Mouse (Mus musculus) monocyte, adult 2 months (primary cell): ENCODE results near the gene Nt5c.
"Not testable (repeated sequence)": the region's sequence is repeated elsewhere in the genome, so short reads cannot be mapped to it uniquely, and the experiment has no call there.

Experiments
- DNase-seq, 2 experiments: peaks; one replicate each; pipeline ENCODE4 v3.0.0; 2022; ENCODE audit warnings: low spot score in 2 of 2, low read depth in 1 of 2

Nt5c gene

GRCm38 (mm10) chr11:115511121-115511520 lies 19.5 kb upstream of the Nt5c start:
- DNase-seq = no peak

DNA sequence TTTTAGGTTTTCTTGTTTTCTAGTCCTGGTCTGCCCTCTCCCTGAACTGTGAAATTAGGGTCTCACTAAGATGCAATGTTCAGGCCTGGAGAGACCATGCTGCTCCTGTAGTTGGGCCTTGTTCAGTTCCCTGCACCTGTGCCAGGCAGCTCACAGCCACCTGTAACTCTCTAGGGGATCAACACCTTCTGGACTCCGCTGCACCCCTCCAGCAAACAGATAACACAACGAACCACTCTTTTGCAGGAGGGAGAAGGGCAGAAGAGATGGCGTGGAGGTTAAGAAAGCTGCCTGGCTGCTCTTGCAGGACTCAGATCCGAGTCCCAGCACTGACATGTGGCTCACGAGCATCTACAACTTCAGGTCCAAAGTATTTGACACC lies 18.8 kb upstream of the Nt5c start:
- DNase-seq = no peak

DNA sequence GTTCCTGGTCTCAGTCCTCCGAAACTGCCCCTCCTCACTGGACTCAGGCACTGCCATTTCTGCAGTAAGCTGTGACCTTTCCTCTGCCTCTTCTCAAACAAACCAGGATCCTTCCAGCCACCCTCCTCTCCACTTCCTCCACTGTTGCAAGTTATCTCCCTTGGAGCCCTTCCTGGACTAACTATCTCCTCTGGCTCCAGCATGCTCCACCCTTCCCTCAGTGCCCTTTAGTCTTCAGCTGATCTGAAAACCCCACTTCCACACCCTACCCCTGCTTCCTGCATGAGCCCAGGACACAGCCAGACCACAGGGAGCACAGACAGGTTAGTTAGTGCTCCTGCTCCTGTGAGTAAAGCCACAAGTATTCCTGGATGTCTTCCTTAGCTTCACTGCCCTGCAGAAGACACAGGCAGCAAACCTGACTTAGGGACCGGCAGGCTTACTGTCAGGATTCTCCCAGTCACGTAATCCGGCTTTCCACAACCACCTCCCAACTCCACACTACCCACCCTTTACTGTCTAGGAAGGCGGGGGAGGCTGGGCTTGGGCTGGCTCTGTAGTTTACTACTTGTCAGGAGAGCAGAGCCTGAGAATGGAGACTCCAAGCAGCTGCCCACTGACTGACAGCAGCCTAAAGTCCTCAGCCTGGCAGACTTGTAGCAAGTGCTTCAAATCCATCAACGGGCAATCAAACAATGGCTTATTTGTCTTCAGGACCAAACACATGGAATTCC lies 18.3 kb upstream of the Nt5c start:
- no peak for DNase-seq

DNA sequence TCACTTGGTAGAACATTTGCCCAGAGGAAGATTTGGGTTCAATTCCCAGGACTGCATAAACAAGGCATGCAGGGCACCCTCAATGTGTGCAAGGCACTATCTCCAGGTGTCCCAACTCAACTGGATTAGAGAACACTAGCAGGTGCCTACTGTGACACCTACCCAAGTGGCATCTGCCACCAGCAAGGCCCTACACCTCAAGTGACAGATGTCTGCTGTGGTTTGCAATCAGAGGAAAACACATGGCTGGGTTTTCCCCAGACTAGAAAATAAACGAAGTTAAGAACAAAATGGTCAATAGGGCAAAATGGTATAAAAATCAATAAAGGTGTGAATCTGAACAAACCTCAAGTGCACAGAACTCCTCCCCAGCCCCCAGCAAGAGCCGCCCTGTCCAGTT lies 16.4 kb upstream of the Nt5c start:
- no peak for DNase-seq

DNA sequence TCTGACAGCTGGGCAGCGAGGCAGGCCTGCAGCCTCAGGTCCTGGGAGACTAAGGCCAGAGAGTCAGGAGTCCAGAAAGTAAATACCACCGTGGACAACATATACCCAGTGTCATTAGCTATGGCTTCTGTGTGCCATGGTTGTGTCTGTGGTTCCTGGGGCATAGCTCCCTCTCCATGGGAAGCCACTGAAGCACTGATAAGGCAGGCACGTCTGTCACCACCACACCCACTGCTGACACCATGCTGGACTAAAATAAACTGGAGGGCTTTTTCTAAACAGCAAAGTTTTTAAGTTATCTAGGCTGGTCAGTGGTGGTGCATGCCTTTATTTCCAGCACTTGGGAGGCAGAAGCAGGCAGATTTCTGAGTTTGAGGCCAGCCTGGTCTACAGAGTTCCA lies 14.9 kb upstream of the Nt5c start:
- DNase-seq = no peak

GRCm38 (mm10) chr11:115502636-115503035 lies 11.0 kb upstream of the Nt5c start:
- DNase-seq = no peak

GRCm38 (mm10) chr11:115496559-115496958 lies 4.9 kb upstream of the Nt5c start:
- not testable (repeated sequence) for DNase-seq

- DNase-seq = no peak
Measured at GRCm38 (mm10) chr11:115492387-115492786, 725 bp upstream of the Nt5c start.

DNA sequence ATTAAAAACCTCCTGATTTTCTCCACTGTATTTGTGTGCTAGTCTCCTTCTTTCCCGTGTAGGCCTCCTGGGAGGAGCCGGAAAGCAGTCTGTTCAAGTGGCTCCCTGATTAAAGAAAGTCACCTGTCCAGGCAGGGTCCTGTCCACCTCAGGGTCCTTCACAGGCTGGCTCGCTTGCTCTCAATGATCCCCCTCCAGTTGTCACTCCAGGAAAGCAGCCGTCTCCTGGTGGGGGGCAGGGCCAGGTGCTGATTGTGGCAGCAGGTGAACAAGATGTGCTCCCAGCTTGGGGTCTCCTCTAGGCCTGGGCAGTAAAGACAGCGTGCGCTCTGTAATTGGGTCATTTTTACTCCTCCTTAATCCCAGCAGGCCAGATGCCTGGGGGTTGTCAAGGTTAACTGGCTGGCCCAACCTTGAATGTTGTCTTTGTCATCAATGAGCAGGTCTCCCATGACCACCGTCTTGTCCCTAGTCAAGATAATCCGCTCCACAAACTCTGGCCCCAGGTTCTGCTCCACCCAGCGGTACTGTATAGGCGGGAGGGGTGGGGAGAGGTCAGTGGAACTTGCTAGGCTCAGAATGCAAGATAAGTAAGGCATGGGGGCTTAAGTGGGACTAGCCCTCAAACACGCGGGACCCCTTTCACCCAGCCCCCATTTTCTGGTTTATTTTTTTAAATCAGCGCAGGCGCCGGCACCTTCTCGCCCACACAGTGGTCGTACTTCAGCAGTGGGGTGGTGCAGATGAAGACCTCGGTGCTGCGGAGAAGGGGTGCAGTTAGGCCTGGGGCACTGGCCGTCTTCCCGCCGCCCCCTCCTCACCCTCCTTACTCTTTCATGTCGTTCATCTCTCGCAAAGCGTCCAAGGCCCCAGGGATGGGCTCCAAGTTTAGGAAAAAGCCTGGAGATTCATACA lies 964 bp downstream of the Nt5c start:
- DNase-seq = no peak

GRCm38 (mm10) chr11:115488551-115489104 lies 3.0 kb downstream of the Nt5c start:
- no peak for DNase-seq

GRCm38 (mm10) chr11:115485155-115485554 lies 6.5 kb downstream of the Nt5c start:
- DNase-seq = no peak

DNA sequence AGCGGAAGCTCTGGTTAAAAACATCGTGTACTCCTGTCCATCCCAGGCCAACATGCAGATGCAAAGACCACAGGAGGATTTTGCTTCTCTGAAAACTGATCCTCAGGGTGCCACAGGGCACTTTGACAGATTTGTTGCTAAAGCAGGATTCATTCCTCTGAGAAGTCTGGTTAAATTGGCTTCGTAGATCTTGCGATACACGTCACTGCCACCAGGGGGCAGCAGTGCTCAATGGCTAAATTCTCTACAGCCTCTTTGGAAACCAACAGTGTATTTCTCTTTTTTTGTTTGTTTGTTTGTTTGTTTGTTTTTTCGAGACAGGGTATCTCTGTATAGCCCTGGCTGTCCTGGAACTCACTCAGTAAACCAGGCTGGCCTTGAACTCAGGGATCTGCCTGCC lies 7.9 kb downstream of the Nt5c start:
- peak; percentile 48 to 71 for DNase-seq

DNA sequence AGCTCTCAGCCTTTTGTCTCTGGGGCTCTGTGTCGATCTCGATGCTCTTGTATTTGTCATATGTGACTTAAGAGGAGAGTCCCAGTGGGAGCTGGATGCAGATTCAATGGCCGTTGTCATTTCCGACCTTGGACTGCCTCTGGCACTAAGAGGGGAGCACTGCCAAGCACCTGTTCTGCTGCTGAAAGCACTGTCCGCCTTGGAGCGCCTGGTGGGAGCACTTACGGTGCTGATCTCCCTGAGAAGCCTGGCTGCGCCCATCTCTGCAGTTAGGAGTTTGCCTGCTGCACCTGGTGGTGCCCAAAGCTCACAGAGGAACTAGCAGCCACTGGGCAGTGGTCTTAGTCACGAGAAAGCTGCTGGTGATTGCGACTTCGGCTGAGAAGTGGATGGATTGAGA lies 8.4 kb downstream of the Nt5c start:
- DNase-seq = no peak

DNA sequence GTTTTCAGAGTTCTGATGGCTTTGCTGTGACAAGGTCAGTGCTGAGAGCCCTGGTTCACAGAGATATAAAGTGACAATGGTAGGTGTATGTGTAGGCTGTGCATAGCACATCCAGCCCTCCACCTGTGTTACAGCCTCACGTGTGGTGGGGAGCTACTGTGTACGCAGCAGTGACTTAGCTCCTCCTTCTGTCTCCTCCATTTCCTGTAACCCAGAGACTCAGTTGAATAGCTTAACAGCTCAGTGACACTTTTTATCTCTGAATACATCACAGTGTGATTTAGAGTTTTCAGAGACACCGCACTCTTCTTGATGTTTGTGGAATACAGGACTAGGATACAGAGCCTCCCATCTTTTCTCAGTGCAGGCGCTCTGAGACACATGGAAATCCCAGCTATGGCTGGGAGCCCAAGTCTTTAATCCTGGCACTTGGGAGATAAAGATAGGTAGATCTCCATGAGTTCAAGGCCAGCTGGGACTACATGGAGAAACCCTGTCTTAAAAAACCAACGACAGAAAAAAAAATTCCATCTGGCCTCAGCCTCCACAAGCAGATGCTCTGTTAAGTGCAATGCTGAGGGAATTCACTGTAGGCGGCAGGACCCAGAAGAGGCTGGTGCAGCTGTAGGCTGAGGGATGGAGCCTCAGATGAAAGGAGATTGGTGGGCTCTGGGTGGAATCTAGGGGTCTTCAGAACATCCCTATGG lies 10.0 kb downstream of the Nt5c start:
- DNase-seq = no peak

GRCm38 (mm10) chr11:115478296-115478938 lies 13.2 kb downstream of the Nt5c start:
- no peak for DNase-seq

GRCm38 (mm10) chr11:115477388-115477787 lies 14.3 kb downstream of the Nt5c start:
- DNase-seq = not testable (repeated sequence)

GRCm38 (mm10) chr11:115476630-115477029 lies 15.0 kb downstream of the Nt5c start:
- not testable (repeated sequence) for DNase-seq

- DNase-seq = no peak
Measured at GRCm38 (mm10) chr11:115475758-115476237, 15.9 kb downstream of the Nt5c start.

DNA sequence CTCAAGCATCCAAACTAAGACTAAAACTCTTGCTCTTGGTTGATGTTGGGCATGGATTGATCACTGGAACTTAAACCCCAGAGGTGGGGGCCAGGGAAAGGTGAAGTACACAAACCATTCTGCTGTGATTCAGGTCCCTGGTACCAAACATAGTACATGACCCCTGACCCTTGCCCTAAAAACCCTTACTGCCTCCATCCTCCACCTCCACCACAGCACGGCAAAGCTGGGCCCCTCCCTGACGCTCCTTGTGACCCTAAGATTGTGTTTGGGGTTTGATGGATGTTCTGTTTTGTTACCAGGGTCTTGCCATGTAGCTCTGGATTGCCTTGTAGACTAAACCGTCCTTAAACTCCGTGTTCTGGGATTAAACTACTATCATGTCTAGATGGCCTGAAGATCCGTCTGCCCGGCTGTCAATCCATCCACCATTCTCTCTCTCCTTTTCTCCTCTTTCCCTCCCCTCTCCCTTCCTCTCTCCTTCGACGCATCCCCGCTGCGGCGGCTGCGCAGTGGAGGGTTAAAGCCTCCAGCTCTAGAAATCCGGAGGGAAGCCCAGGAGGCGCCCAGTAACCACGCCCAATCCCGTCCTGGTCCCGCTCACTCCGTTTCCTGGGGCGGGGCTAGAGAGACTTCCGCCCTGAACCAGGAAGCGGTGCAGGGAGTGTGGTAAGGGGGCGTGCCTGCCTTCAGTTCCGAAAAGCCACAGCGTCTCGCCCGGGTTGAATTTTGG lies 16.5 kb downstream of the Nt5c start, which contains the start of gene Armc7:
Gene Armc7 (plus strand): TSS at position 643 of the 733 bp plus-strand sequence.
- DNase-seq = peak; percentile 83 to 86
